Mouse (Mus musculus) embryo, embryonic 10.5 days (tissue): ENCODE measurements around the gene Zic5.
A peak's percentile ranks its signal among the peaks of the same experiment; 100 is the strongest.

Source experiments
- DNase-seq: peaks from one replicate; pipeline ENCODE4 v3.0.0-alpha.2; 2015; ENCODE audit warnings: low spot score

The Zic5 gene

DNA sequence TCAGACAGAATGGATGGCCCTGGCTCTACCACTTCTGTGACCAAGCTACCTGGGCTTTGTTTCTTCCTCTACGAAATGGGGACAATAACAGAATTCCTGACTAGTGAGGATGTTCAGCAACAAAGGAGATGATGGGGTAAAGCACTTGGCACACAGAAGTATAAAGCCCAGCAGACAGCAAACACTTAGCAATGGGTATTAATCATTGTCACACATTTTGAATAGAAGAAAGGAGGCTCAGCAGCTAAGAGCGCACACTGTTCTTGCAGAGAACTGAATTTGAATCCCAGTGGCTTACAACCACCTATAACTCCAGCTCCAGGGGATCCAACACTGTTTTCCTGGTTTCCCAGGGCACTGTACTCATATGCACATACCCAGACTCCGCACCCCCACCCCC lies 37.8 kb downstream of the Zic5 start:
- peak; percentile 23 for DNase-seq

DNA sequence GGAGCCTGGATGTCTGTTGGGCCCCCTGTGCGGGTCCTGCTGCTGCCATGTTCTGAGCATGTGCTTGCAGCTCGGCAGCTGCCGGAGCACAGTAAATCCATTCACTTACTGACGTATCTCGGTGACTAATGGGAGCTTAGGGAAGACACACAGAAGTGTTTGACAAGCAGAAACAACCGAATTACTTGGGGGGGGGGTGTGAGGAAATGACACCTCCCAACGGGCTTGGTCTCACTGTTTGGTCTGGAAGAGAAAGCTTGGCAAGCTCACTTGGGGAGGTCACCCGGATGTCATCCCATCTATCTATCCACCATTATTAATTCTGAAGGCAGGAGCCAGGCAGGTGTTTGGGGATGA lies 38.3 kb downstream of the Zic5 start:
- peak; percentile 25 for DNase-seq

DNA sequence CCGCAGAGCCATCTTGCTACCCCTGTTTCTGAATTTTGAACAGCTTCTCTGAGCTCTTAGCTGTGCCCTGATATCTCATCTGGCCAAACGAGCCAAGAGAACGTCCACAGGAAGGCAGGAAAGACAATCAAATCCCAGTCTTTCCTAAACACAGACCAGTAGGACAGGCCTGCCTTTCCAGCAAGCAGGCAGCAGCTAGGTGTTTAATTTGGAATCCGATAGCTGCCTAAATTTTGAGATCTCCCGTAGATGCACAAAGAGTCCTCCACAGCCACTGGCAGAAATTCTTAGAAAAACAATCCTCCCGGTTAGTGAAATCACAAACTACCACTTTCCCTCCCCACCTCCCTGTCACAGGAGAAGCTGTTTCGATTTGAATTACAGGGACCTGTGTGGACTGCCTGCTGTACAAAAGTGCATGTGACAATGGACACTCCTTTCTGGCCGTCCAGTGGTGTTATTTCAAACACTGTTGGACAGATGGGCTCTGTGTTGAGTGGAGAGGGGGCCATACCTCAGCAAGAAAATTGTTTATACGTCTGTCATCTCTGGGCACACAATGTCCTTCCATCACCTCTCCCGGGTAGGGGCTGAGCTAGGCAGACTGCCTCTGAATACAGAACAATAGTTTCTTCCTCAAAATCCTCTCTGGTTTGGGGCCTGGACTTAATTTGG lies 38.8 kb downstream of the Zic5 start:
- peak; percentile 21 for DNase-seq

DNA sequence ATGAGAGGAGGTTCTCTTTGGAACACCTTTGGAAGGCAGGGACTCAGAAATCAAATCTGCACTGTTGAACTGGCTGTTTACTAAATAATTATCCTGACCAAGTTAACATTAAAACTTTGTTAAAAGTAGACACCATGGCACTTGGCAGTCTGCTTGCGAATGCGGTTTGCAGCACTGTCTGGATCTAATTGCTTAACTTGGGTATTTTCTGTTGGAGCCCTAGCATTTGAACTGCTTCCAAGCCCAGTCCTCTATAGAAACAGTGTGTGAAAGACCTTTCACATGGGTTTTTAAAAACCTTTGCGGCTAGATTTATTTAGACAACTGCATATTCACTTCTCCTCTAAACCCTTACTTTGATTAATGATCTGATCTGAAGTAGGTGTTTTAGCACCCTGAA lies 41.0 kb downstream of the Zic5 start:
- no peak for DNase-seq

DNA sequence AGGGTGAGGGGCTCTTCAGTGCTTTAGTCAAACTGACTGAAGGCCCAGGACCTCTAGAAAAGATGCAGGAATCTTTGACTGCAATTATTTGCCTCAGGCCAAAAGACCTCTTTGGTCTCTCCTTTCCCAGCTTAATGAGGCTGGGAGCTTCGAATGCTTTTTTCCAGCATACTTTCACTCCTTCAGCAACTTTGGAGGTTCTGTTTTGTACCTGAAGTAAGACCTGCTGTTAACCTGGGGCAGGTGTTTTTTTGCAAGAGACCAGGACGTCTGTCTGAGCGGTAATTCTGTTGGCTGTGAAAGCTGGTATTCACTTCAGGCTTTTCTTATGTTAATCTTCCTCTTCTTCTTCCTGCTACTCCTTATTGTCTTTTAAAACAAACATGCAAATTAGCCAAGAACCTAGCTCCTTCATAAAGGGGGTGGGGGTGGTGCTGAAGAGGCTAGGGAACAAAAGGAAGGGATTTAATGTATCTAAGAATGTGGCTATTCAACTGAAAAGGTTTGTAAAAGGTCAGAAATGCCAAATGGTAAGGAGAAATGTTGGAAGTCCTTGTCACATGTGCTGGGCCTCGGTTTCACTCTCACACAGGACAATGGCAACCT lies 49.2 kb downstream of the Zic5 start:
- no peak for DNase-seq

DNA sequence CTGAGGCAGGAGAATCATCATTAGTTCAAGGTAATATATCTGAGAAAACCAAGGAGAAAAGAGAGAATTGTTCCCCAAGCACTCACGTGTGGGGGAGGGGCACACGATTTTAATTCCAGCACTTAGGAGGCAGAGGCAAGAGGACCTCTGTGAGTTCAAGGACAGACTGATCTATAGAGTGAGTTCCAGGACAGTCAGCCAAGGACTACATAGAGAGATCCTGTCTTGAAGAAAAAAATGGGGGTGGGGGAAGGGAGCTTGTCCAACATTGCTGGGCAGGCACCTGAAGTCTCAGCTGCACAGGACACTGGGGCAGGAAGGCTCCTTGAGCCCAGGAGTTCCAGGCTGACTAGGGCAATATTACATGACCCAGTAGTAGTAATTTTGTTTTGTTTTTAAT lies 50.7 kb downstream of the Zic5 start:
- DNase-seq: no peak

DNA sequence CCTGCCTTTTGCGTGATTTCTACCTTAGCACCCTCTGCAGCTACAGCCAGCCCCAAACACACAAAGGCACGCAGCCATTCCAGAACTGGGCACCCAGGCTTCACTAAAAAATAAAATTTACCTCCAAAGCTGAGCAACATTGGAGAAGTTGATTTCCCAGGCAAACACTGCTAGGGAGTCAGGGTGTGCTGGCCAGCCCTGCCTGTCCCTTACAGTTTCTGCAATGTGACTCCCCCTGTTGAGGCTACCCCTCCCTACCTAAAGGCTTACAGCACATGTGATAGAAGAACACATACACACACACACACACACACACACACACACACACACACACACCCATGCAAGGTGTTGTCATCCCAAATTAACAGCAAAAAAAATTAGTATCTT lies 51.9 kb downstream of the Zic5 start:
- no peak for DNase-seq

DNA sequence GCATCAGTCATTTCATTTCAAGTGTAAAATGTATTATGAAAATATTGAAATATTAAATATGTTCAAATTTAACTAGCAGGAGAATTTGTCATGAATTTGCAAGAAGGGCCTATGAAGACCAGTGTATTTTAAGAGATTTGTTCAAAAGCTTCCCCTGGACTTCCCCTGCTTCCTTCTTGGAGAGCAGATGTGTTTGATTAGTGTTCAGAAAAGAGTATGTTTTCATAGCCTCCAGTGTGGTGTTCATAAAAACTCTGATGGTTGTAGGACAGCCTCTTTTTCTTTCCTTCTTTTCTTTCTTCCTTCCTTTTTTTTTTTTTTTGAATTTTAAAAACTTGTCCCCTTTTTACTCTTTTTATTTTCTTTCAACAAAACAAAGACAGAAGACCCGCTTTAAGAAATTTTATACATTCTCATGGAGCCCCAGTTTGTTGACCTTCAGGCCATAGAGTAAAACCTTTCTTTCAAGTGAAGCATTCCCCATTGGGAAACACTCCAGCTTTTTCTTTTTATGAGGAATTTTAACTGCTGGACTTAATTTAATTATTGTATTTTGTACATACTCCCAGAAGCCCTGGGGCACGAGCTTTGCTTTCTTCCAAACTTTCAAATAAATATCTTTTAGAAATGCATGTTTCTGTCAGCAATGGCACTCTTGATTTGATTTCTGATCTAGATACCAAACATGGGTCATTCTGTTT lies 52.5 kb downstream of the Zic5 start:
- peak; percentile 32 for DNase-seq
